Mouse (Mus musculus) CH12.LX (cell line): ENCODE measurements around the gene Nod1. TPM values are rescaled to one million over a fixed set of nuclear protein-coding genes. Genes with fewer than 3 reads are reported as not detected.
A peak's percentile ranks its signal among the peaks of the same experiment; 100 is the strongest.

ENCODE experiments used
- DNase-seq: peaks from one replicate; pipeline ENCODE4 v3.0.0-alpha.2; 2013; ENCODE audit errors: extremely low read depth
- H3K27ac ChIP-seq: 2 replicates; pipeline ENCODE4 v1.5.1; 2012; ENCODE audit warnings: low read depth, mild to moderate bottlenecking, control low read depth, moderate library complexity; ENCODE audit not compliant: insufficient read depth
- H3K27me3 ChIP-seq: replicated peaks from 2 replicates; pipeline ENCODE3; 2012; ENCODE audit warnings: inconsistent platforms
- H3K36me3 ChIP-seq, 2 experiments: replicated peaks in 1 of 2; 2 replicates each; pipeline versions ENCODE3 to v1.6.1; 2012; ENCODE audit warnings: inconsistent platforms in 1 of 2, low read length in 1 of 2, mild to moderate bottlenecking in 1 of 2, mixed read lengths in 1 of 2, moderate library complexity in 1 of 2; ENCODE audit not compliant: control insufficient read depth in 1 of 2, insufficient read depth in 1 of 2
- H3K4me1 ChIP-seq, 2 experiments: 2 replicates each; pipeline ENCODE4 v1.6.1; 2012; ENCODE audit warnings: inconsistent platforms in 1 of 2, moderate library complexity in 1 of 2; ENCODE audit not compliant: insufficient read depth in 2 of 2, control insufficient read depth in 1 of 2
- H3K4me2 ChIP-seq: 2 replicates; pipeline ENCODE4 v1.6.1; 2012; ENCODE audit warnings: low read depth, mild to moderate bottlenecking, control low read depth; ENCODE audit not compliant: poor library complexity, insufficient read depth, severe bottlenecking
- H3K4me3 ChIP-seq, 3 experiments: fragments of 150-350 bp in 1 of 3; sonication (generic) in 1 of 3; replicated peaks in 1 of 3; 2 replicates each; pipeline versions ENCODE3 to v1.5.1; 2011 to 2012; ENCODE audit warnings: low read depth in 2 of 3, low read length in 2 of 3, mild to moderate bottlenecking in 2 of 3, moderate library complexity in 2 of 3, control low read depth in 1 of 3, improper control_type of control experiment in 1 of 3, inconsistent platforms in 1 of 3, mixed read lengths in 1 of 3; ENCODE audit not compliant: poor library complexity in 1 of 3
- H3K79me2 ChIP-seq: replicated peaks from 2 replicates; pipeline ENCODE4 v1.6.1; 2012; ENCODE audit warnings: mild to moderate bottlenecking, moderate library complexity; ENCODE audit not compliant: control insufficient read depth, poor library complexity, insufficient read depth, severe bottlenecking; ENCODE audit errors: extremely low read depth
- H3K9ac ChIP-seq: 2 replicates; pipeline ENCODE4 v1.6.1; 2012; ENCODE audit warnings: low read depth, mild to moderate bottlenecking, control low read depth, moderate library complexity; ENCODE audit not compliant: insufficient read depth
- H3K9me3 ChIP-seq: replicated peaks from 2 replicates; pipeline ENCODE3; 2012; ENCODE audit warnings: low read length, inconsistent platforms, mixed read lengths
- BHLHE40 ChIP-seq: IDR thresholded peaks from 2 replicates; pipeline ENCODE4 v1.6.1; 2011; ENCODE audit warnings: mild to moderate bottlenecking, low read depth, low read length, improper control_type of control experiment
- CHD1 ChIP-seq: IDR thresholded peaks from 2 replicates; pipeline ENCODE4 v1.6.1; 2012; ENCODE audit warnings: low read depth, low read length, improper control_type of control experiment, inconsistent platforms
- CTCF ChIP-seq, 2 experiments: IDR thresholded peaks in 1 of 2; conservative IDR thresholded peaks in 1 of 2; 2 replicates each; pipeline ENCODE4 v1.5.1; 2011 to 2012; ENCODE audit warnings: low read depth in 2 of 2, low read length in 2 of 2, improper control_type of control experiment in 1 of 2, inconsistent platforms in 1 of 2, mild to moderate bottlenecking in 1 of 2, moderate library complexity in 1 of 2
- GABPA ChIP-seq: IDR thresholded peaks from 2 replicates; pipeline ENCODE4 v1.6.1; 2012; ENCODE audit warnings: low read depth, low read length, improper control_type of control experiment, inconsistent platforms; ENCODE audit not compliant: insufficient replicate concordance
- JUN ChIP-seq: IDR thresholded peaks from 2 replicates; pipeline ENCODE4 v1.6.1; 2011; ENCODE audit warnings: low read depth, mild to moderate bottlenecking, low read length, improper control_type of control experiment, moderate library complexity; ENCODE audit not compliant: insufficient read depth
- MAX ChIP-seq: IDR thresholded peaks from 2 replicates; pipeline ENCODE4 v1.6.1; 2011; ENCODE audit warnings: low read length, improper control_type of control experiment
- MAZ ChIP-seq: IDR thresholded peaks from 2 replicates; pipeline ENCODE4 v1.6.1; 2012; ENCODE audit warnings: low read depth, mild to moderate bottlenecking, inconsistent platforms, low read length, improper control_type of control experiment, moderate library complexity
- MXI1 ChIP-seq: IDR thresholded peaks from 2 replicates; pipeline ENCODE4 v1.6.1; 2011; ENCODE audit warnings: mild to moderate bottlenecking, low read depth, low read length, improper control_type of control experiment
- NRF1 ChIP-seq: IDR thresholded peaks from 2 replicates; pipeline ENCODE4 v1.6.1; 2014; ENCODE audit warnings: low read depth, mild to moderate bottlenecking, inconsistent platforms, low read length, improper control_type of control experiment, moderate library complexity
- PAX5 ChIP-seq: IDR thresholded peaks from 2 replicates; pipeline ENCODE4 v1.6.1; 2012; ENCODE audit warnings: low read length, inconsistent platforms, mixed read lengths
- RAD21 ChIP-seq: IDR thresholded peaks from 2 replicates; pipeline ENCODE4 v1.6.1; 2011; ENCODE audit warnings: low read depth, mild to moderate bottlenecking, low read length, improper control_type of control experiment, moderate library complexity
- UBTF ChIP-seq: IDR thresholded peaks from 2 replicates; pipeline ENCODE4 v1.6.1; 2012; ENCODE audit warnings: low read depth, mild to moderate bottlenecking, inconsistent platforms, low read length, improper control_type of control experiment, moderate library complexity
- ZC3H11A ChIP-seq: IDR thresholded peaks from 2 replicates; pipeline ENCODE4 v1.6.1; 2012; ENCODE audit warnings: low read depth, mild to moderate bottlenecking, inconsistent platforms, low read length, improper control_type of control experiment
- ZKSCAN1 ChIP-seq: IDR thresholded peaks from 2 replicates; pipeline ENCODE4 v1.6.1; 2012; ENCODE audit warnings: low read depth, inconsistent platforms, low read length, improper control_type of control experiment, borderline replicate concordance
- dilution Hi-C: fragments of 300-500 bp; cut with MboI; formaldehyde crosslinking; loops from 2 replicates; pipeline ENCODE4 v1.14.3; 2020; ENCODE audit warnings: low sequenced_read_pairs; ENCODE audit not compliant: extremely low pct_unique_long_range_greater_than_20kb, extremely low pct_ligation_motif_present
- in situ Hi-C: fragments of 300-500 bp; cut with MboI; formaldehyde crosslinking; loops from 3 replicates; pipeline ENCODE4 v1.14.3; 2019; ENCODE audit warnings: low sequenced_read_pairs, low pct_ligation_motif_present, low pct_unique_long_range_greater_than_20kb, mixed read lengths
- polyA plus RNA-seq: library from polyadenylated mRNA; unstranded; fragments of >175 nt; gene quantifications from 2 replicates; pipeline ENCODE4 v1.2.1, GENCODE M21; 2012; ENCODE audit warnings: low read depth; ENCODE audit not compliant: insufficient read length
- total RNA-seq, 2 experiments: library from RNA; depleted of rRNA; stranded (reverse); fragments of 300-350 nt in 1 of 2; fragments of >200 nt in 1 of 2; gene quantifications; 2 replicates each; pipeline ENCODE4 v1.2.3; 2012 to 2014

Gene Nod1
- total and polyA plus RNA-seq, 3 experiments, result 0.29 to 0.46 (median 0.30) TPM

GRCm38 (mm10) chr6:54956425-54956824, 16.0 kb downstream of the Nod1 start:
- in situ Hi-C loops, result no loop called here
- Histone ChIP-seq H3K27ac (no peak overlapping the region), H3K79me2 (no peaks in the 10 kb centered on the region), H3K4me2 (no peak overlapping the region), H3K36me3 (no peaks in the 10 kb centered on the region), H3K9ac (no peak overlapping the region), H3K4me1 (peaks cover 0 to 23% of the 10 kb centered on the region in 2 experiments; a peak in 2 of 4 replicates), H3K9me3 (peaks cover 4% of the 10 kb centered on the region), H3K4me3 (no peak overlapping the region), H3K27me3 (no peaks in the 10 kb centered on the region)
- DNase-seq, result peak; percentile 37
- dilution Hi-C loops, result no loop called here
- TF ChIP-seq ZC3H11A, result no peak
- no peak for TF ChIP-seq MAX
- no peak for TF ChIP-seq MXI1
- no peak for TF ChIP-seq PAX5
- TF ChIP-seq UBTF, result no peak
- TF ChIP-seq MAZ, result no peak
- TF ChIP-seq CTCF (conservative IDR thresholded peaks at IDR 0.05 in 1 of 2, IDR thresholded peaks at IDR 0.05 in 1 of 2; ENCODE audit: low read depth in 2 of 2, low read length in 2 of 2), result no peak
- no peak for TF ChIP-seq ZKSCAN1
- TF ChIP-seq RAD21, result no peak
- TF ChIP-seq BHLHE40, result no peak
- no peak for TF ChIP-seq CHD1
- no peak for TF ChIP-seq JUN

- DNase-seq, result no peak
- no peaks in the 10 kb centered on the region for H3K27me3 ChIP-seq
- peaks cover 4% of the 10 kb centered on the region for H3K9me3 ChIP-seq
- H3K9ac ChIP-seq, result no peak overlapping the region
- no peaks in the 10 kb centered on the region for H3K36me3 ChIP-seq
- in situ Hi-C loops, result no loop called here
- no peaks in the 10 kb centered on the region for H3K79me2 ChIP-seq
- no peak overlapping the region for H3K27ac ChIP-seq
- H3K4me1 ChIP-seq, result peaks cover 0 to 23% of the 10 kb centered on the region in 2 experiments; a peak in 2 of 4 replicates
- no peak for TF ChIP-seq GABPA
- no peak for TF ChIP-seq NRF1
- TF ChIP-seq, all 38 proteins: peak for 0
- dilution Hi-C loops, result no loop called here
- Histone ChIP-seq H3K4me3 (no peak overlapping the region), H3K4me2 (no peak overlapping the region)
These were observed 16.5 kb downstream of the Nod1 start for GRCm38 (mm10) chr6:54955949-54956348.
